In the genomic region with DNA sequence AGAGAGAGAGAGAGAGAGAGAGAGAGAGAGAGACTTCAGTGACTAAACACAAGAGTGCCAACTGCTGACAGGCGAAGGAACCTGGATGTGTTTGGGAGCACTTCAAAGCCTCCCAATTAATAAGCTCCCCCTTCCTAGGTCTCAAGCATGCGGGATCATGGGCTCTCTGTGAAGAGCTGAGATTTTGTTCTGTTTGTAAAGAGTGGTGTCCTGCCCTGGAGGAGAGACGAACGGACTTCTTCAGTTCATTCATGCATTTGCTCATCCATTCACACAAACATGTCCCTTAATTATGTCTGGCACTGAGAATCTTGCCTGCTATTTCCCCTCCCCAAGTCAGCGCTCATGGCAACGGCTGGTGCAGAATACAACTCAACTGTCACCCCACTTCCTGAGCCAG, we compare ENCODE assay signal across 9 mouse cellular contexts. TPM values are rescaled to one million over a fixed set of nuclear protein-coding genes. Genes with fewer than 3 reads are reported as not detected.
A peak's percentile ranks its signal among the peaks of the same experiment; 100 is the strongest.
DNase-seq lines count a peak whose midpoint lies in the region; ATAC-seq and TF ChIP-seq lines count a peak whose summit lies in the region.
"Had no signal": no experiment of that assay in that cellular context is flagged by ENCODE, and none has a peak within 500 bp of the region (broad histone marks: within the 10 kb centered on the region; RNA-seq: fewer than 3 reads in every experiment).

No protein-coding gene starts in this region.

- H3K27ac ChIP-seq in gastrocnemius, adult 2 months = no peak overlapping the region
- H3K27ac ChIP-seq in hindbrain, embryonic 13.5 days = peak overlapping the region; percentile 96
- peak overlapping the region; percentile 94 for H3K27ac ChIP-seq in midbrain, embryonic 14.5 days (replicated peaks; ENCODE audit: low read depth, low read length)

- TF ChIP-seq CTCF in gastrocnemius, adult 2 months (IDR thresholded peaks at IDR 0.05) = no peak

- H3K4me2 ChIP-seq in hindbrain, embryonic 13.5 days = peak overlapping the region; percentile 82
- H3K4me2 ChIP-seq in midbrain, embryonic 14.5 days (ENCODE audit: low read length) = peak overlapping the region; percentile 83

- 4% methylated on average over 6 of the region's 6 CpGs for WGBS in hindbrain, embryonic 13.5 days
- 1% methylated on average over 6 of the region's 6 CpGs for WGBS in midbrain, embryonic 14.5 days

- no peak for ATAC-seq in hindbrain, embryonic 13.5 days (ENCODE audit: low FRiP score)
- no peak for ATAC-seq in midbrain, embryonic 14.5 days (ENCODE audit: low FRiP score, low TSS enrichment)

- peak overlapping the region; percentile 95 for H3K9ac ChIP-seq in hindbrain, embryonic 13.5 days
- H3K9ac ChIP-seq in midbrain, embryonic 14.5 days (replicated peaks; ENCODE audit: low read length) = peak overlapping the region; percentile 72

- H3K4me1 ChIP-seq in hindbrain, embryonic 13.5 days (replicated peaks) = peaks cover 22% of the 10 kb centered on the region
- peaks cover 6% of the 10 kb centered on the region for H3K4me1 ChIP-seq in midbrain, embryonic 14.5 days (ENCODE audit: control insufficient read depth, insufficient read depth, low read length)

- H3K27me3 ChIP-seq in hindbrain, embryonic 13.5 days = peaks cover 3% of the 10 kb centered on the region; the same call in 1 of the 2 replicates
- no peaks in the 10 kb centered on the region for H3K27me3 ChIP-seq in midbrain, embryonic 14.5 days (ENCODE audit: control insufficient read depth, insufficient read depth, low read length)

- H3K9me3 ChIP-seq in hindbrain, embryonic 13.5 days = no peaks in the 10 kb centered on the region
- no peaks in the 10 kb centered on the region for H3K9me3 ChIP-seq in midbrain, embryonic 14.5 days (ENCODE audit: control insufficient read depth, low read length)

- H3K36me3 ChIP-seq in hindbrain, embryonic 13.5 days = no peaks in the 10 kb centered on the region
- H3K36me3 ChIP-seq in midbrain, embryonic 14.5 days (ENCODE audit: control insufficient read depth, insufficient read depth, low read length) = no peaks in the 10 kb centered on the region

- intact Hi-C loops in gastrocnemius, adult 2 months (cut with DNase I) = no loop called here

- DNase-seq in gastrocnemius, adult 2 months = no peak
- DNase-seq in gastrocnemius, postnatal 25 days = no peak
- peak; percentile 72 for DNase-seq in brain, adult 2 months (ENCODE audit: low read depth, low spot score)
- peak; percentile 60 for DNase-seq in midbrain, embryonic 14.5 days
- no peak for DNase-seq in urinary bladder, postnatal 10 days (ENCODE audit: low spot score)
- no peak for DNase-seq in urinary bladder, adult 18-20 months (ENCODE audit: low spot score in 2 of 2)
- DNase-seq in thymus, postnatal 4 days = no peak

- peak overlapping the region; percentile 69 for H3K4me3 ChIP-seq in gastrocnemius, adult 2 months
- H3K4me3 ChIP-seq in hindbrain, embryonic 13.5 days = peak overlapping the region; percentile 85
- H3K4me3 ChIP-seq in midbrain, embryonic 14.5 days (replicated peaks; ENCODE audit: low read depth, low read length) = peak overlapping the region; percentile 82

RNA-seq across cellular contexts. Expression of gene Mdga2, which starts 2.3 kb away (rescaled TPM):
- under 1 TPM in 1 of 2 experiments, not detected in 1; 0.08 TPM for total RNA-seq in gastrocnemius, adult 2 months (2021)
- under 1 TPM in 1 of 2 experiments, not detected in 1; 0.11 TPM for total RNA-seq in gastrocnemius, postnatal 25 days (2021)
- polyA plus RNA-seq in hindbrain, embryonic 13.5 days (2015; fragmentation: Nextera tagmentation; extraction: Ambion mirVana) = 24.5 and 25.3 TPM in 2 replicates
- 25.1 and 26.5 TPM in 2 replicates for polyA plus RNA-seq in midbrain, embryonic 14.5 days (2014; fragmentation: Nextera tagmentation; extraction: Ambion mirVana)
- total RNA-seq: liver, adult 2 months had no signal
- polyA plus RNA-seq: liver, adult 2 months had no signal

Comparison
In these comparisons a context has a peak if more than half of its experiments do, and no peak if none do; other contexts are left out.
1. DNase-seq: peak in brain, adult 2 months (single experiment) and midbrain, embryonic 14.5 days (single experiment); none in gastrocnemius, adult 2 months (single experiment), gastrocnemius, postnatal 25 days (single experiment), urinary bladder, postnatal 10 days (single experiment), urinary bladder, adult 18-20 months (0 of 2) and thymus, postnatal 4 days (single experiment).
2. Peak in every context shown above with its lines, with median percentiles within 50 percentile points of each other: H3K4me3 ChIP-seq.